Mouse (Mus musculus): ENCODE measurements around the gene Lgals8. TPM values are rescaled to one million over a fixed set of nuclear protein-coding genes. Genes with fewer than 3 reads are reported as not detected.

Gene Lgals8
- 20.8 and 21.4 TPM in 2 replicates for polyA plus RNA-seq (2012; rRNA removed)

DNA sequence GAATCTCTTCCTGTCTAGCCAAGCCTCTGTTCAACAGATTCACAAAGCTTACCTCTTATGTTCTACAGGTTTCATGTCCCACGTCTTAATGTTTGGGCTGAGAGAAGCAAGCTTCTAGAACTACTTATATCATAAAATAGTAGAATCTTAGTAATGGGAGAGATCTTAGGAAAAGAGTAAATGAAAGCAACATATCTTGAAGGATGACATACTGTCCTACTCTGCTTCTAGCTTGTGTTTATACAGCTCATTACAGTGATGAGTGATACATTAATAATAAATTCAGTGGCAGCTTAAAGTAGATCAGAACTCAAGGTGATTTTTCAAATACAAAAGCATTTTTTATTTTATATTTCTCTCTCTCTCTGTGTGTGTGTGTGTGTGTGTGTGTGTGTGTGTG, at the start of gene Lgals8:
Lgals8 (minus strand) TSS at position 101 of the 400 bp plus-strand sequence.

DNA sequence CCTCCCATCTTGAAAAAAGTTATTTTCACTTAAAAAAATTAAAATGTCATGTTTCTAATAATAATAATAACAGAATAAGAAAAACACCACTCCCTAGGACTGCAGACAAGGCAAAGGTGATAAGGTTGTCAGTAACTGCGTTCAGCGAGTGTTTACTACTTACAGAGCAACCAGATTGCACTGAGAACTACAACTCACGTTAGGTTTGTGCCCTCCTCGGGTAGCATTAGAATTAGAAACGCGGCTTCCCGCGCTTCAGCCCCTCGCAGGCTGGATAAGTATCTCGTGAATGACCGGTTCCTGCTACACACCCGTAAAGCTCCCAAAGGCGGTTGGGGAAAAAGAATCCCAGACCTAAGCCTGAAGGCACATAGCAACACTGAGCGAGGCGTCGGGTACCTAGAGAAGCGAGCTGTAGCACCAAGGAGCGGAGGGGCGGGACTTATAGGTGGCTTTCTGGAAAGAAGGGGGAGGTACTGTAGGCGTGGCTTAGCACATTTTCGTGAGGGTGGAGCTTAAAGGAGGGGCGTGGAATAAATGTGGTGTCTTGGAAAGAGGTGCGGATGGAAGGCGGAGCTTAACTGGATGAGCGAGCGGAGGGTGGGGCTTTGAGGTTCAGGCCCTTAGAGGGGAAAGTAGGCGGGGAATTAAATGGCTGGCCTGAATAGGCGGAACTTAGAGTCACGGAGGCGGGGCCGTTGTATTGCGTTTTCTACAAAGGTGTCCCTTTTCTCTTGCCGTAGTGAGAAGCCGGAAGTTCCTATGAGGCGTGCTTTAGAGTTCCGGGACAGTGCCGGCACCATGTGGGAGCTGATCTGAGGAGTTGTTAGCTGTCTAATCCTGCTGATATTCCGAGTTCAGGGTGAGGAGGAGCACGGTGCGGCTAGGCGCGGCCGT, 69.9 kb downstream of the Lgals8 start, which contains the start of gene Heatr1:
Heatr1 (plus strand) TSS at position 419 of the 897 bp plus-strand sequence.

Other genes with a start within 250 kb of the Lgals8 start
- gene Mtr, start 206.8 kb downstream of the Lgals8 start, polyA plus RNA-seq (2012; rRNA removed), result 2.7 and 3.1 TPM in 2 replicates
- 0.20 TPM in 2 replicates for gene Actn2, start 124.2 kb downstream of the Lgals8 start, polyA plus RNA-seq (2012; rRNA removed)
- 8.1 and 8.3 TPM in 2 replicates for gene Heatr1, start 69.9 kb downstream of the Lgals8 start, polyA plus RNA-seq (2012; rRNA removed)
- gene Edaradd, start 55.5 kb upstream of the Lgals8 start, polyA plus RNA-seq (2012; rRNA removed), result 0.19 and 0.23 TPM in 2 replicates
- gene Ero1lb, start 100.9 kb upstream of the Lgals8 start, polyA plus RNA-seq (2012; rRNA removed), result 3.8 and 4.5 TPM in 2 replicates

Measured in liver, embryonic 18 days (tissue).